In genomic region chr7:49827920-49828319, GRCm38 (mm10) we compare ENCODE assay signal across 16 mouse cellular contexts. TPM values are rescaled to one million over a fixed set of nuclear protein-coding genes. Genes with fewer than 3 reads are reported as not detected.
DNase-seq lines count a peak whose midpoint lies in the region; ATAC-seq and TF ChIP-seq lines count a peak whose summit lies in the region.
"Had no signal": no experiment of that assay in that cellular context is flagged by ENCODE, and none has a peak within 500 bp of the region (broad histone marks: within the 10 kb centered on the region; RNA-seq: fewer than 3 reads in every experiment).

No protein-coding gene starts in this region.

- H3K4me3 ChIP-seq in CH12.LX (replicated peaks in 1 of 3; ENCODE audit: low read depth in 2 of 3, low read length in 2 of 3, poor library complexity in 1 of 3) = no peak overlapping the region
- no peak overlapping the region for H3K4me3 ChIP-seq in limb, embryonic 10.5 days
- H3K4me3 ChIP-seq: embryonic facial prominence, embryonic 10.5 days; forebrain, embryonic 13.5 days; gastrocnemius, adult 2 months; heart, embryonic 12.5 days; hindbrain, embryonic 10.5 days had no signal

- no peak for TF ChIP-seq POLR2A in CH12.LX (IDR thresholded peaks at IDR 0.05; ENCODE audit: low read depth, low read length)

- H3K27me3 ChIP-seq in CH12.LX (replicated peaks) = no peaks in the 10 kb centered on the region
- H3K27me3 ChIP-seq in limb, embryonic 10.5 days (ENCODE audit: low read depth, poor library complexity, severe bottlenecking) = no peaks in the 10 kb centered on the region
- H3K27me3 ChIP-seq: forebrain, embryonic 13.5 days; heart, embryonic 12.5 days had no signal

- TF ChIP-seq RAD21 in CH12.LX (IDR thresholded peaks at IDR 0.05; ENCODE audit: low read depth, low read length) = no peak

- H3K4me1 ChIP-seq in CH12.LX (ENCODE audit: control insufficient read depth in 1 of 2, insufficient read depth in 2 of 2) = peaks cover 0 to 16% of the 10 kb centered on the region in 2 experiments; a peak in 2 of 4 replicates
- H3K4me1 ChIP-seq in limb, embryonic 10.5 days = peaks cover 11% of the 10 kb centered on the region
- H3K4me1 ChIP-seq: embryonic facial prominence, embryonic 10.5 days; hindbrain, embryonic 10.5 days had no signal

- H3K79me2 ChIP-seq in CH12.LX (replicated peaks; ENCODE audit: control insufficient read depth, extremely low read depth, insufficient read depth, poor library complexity, severe bottlenecking) = no peaks in the 10 kb centered on the region

- dilution Hi-C loops in CH12.LX (cut with MboI; ENCODE audit: extremely low pct_ligation_motif_present, extremely low pct_unique_long_range_greater_than_20kb, low sequenced_read_pairs) = no loop called here

- 72% methylated on average over 1 of the region's 1 CpGs for WGBS in limb, embryonic 10.5 days

- no peak for ATAC-seq in megakaryocyte, adult 5-6 weeks (ENCODE audit: poor library complexity, severe bottlenecking)
- ATAC-seq: forebrain, embryonic 13.5 days had no signal

- in situ Hi-C loops in CH12.LX (cut with MboI; ENCODE audit: low pct_ligation_motif_present, low pct_unique_long_range_greater_than_20kb, low sequenced_read_pairs) = no loop called here

- peak; percentile 12 for DNase-seq in thymus, postnatal 4 days
- DNase-seq in thymus, postnatal 25 days = no peak
- peak; percentile 33 for DNase-seq in CH12.LX (ENCODE audit: extremely low read depth)
- no peak for DNase-seq in limb, embryonic 10.5 days (ENCODE audit: low spot score)
- DNase-seq in MN1 (ENCODE audit: low spot score) = no peak
- DNase-seq: adrenal gland, postnatal 14 days; cerebellum, adult 11-12 months; cerebellum, postnatal 10 days; gastrocnemius, adult 2 months; gastrocnemius, postnatal 25 days had no signal

- no peak for TF ChIP-seq EP300 in CH12.LX (IDR thresholded peaks at IDR 0.05; ENCODE audit: low read length)

- H3K9me3 ChIP-seq in CH12.LX (replicated peaks; ENCODE audit: low read length) = no peaks in the 10 kb centered on the region
- no peaks in the 10 kb centered on the region for H3K9me3 ChIP-seq in limb, embryonic 10.5 days (replicated peaks)
- H3K9me3 ChIP-seq: embryonic facial prominence, embryonic 10.5 days; forebrain, embryonic 13.5 days; heart, embryonic 12.5 days; hindbrain, embryonic 10.5 days had no signal

- no peak overlapping the region for H3K4me2 ChIP-seq in CH12.LX (ENCODE audit: insufficient read depth, low read depth, poor library complexity, severe bottlenecking)
- H3K4me2 ChIP-seq: forebrain, embryonic 13.5 days; heart, embryonic 12.5 days; hindbrain, embryonic 14.5 days had no signal

- H3K27ac ChIP-seq in CH12.LX (ENCODE audit: insufficient read depth, low read depth) = no peak overlapping the region
- H3K27ac ChIP-seq in limb, embryonic 10.5 days = peak overlapping the region; percentile 34; the same call in 1 of the 2 replicates
- H3K27ac ChIP-seq: embryonic facial prominence, embryonic 10.5 days; forebrain, embryonic 13.5 days; gastrocnemius, adult 2 months; hindbrain, embryonic 10.5 days; hindbrain, embryonic 14.5 days had no signal

- no peak for TF ChIP-seq CTCF in CH12.LX (conservative IDR thresholded peaks at IDR 0.05 in 1 of 2, IDR thresholded peaks at IDR 0.05 in 1 of 2; ENCODE audit: low read depth in 2 of 2, low read length in 2 of 2)

- H3K36me3 ChIP-seq in CH12.LX (replicated peaks in 1 of 2; ENCODE audit: control insufficient read depth in 1 of 2, insufficient read depth in 1 of 2, low read length in 1 of 2) = peaks cover 53 to 86% of the 10 kb centered on the region in 2 experiments
- H3K36me3 ChIP-seq in limb, embryonic 10.5 days = peaks cover 58% of the 10 kb centered on the region

- no peak overlapping the region for H3K9ac ChIP-seq in CH12.LX (ENCODE audit: insufficient read depth, low read depth)
- H3K9ac ChIP-seq: forebrain, embryonic 13.5 days; heart, embryonic 12.5 days; hindbrain, embryonic 14.5 days had no signal

TF ChIP-seq in CH12.LX, 34 proteins besides CTCF, POLR2A, EP300 and RAD21:
- TF ChIP-seq MYC (IDR thresholded peaks at IDR 0.05; ENCODE audit: low read depth, low read length) (no peak), TBP (conservative IDR thresholded peaks at IDR 0.05; ENCODE audit: low read depth, low read length) (no peak), SMC3 (IDR thresholded peaks at IDR 0.05; ENCODE audit: low read depth, low read length) (no peak), CHD2 (IDR thresholded peaks at IDR 0.05; ENCODE audit: low read length) (no peak), ELF1 (IDR thresholded peaks at IDR 0.05; ENCODE audit: low read depth, low read length) (no peak), POLR2AphosphoS2 (IDR thresholded peaks at IDR 0.05; ENCODE audit: low read depth, low read length) (no peak), PAX5 (IDR thresholded peaks at IDR 0.05; ENCODE audit: low read length) (no peak), KAT2A (IDR thresholded peaks at IDR 0.05; ENCODE audit: insufficient replicate concordance, low read length) (no peak), IRF4 (IDR thresholded peaks at IDR 0.05; ENCODE audit: low read depth, low read length) (no peak), GABPA (IDR thresholded peaks at IDR 0.05; ENCODE audit: insufficient replicate concordance, low read depth, low read length) (no peak), CHD1 (IDR thresholded peaks at IDR 0.05; ENCODE audit: low read depth, low read length) (no peak), HCFC1 (IDR thresholded peaks at IDR 0.05; ENCODE audit: low read depth, low read length) (no peak)

RNA-seq across cellular contexts. Expression of gene Prmt3, which starts 49.8 kb away (rescaled TPM):
- 47.9 and 54.4 TPM in 2 replicates for total RNA-seq in CH12.LX (2012; rRNA removed)
- total RNA-seq in CH12.LX (2014; rRNA removed) = 86.0 and 91.2 TPM in 2 replicates
- 54.3 and 54.5 TPM in 2 replicates for polyA plus RNA-seq in CH12.LX (2012; ENCODE audit: insufficient read length, low read depth)
- polyA plus RNA-seq in limb, embryonic 10.5 days (2016; fragmentation: Nextera tagmentation; extraction: Ambion mirVana) = 61.2 and 67.7 TPM in 2 replicates
- total RNA-seq in megakaryocyte, adult 5-6 weeks (2015) = 39.2 and 41.2 TPM in 2 replicates
- total RNA-seq in megakaryocyte, adult 5-6 weeks (2017) = 30.2 and 33.9 TPM in 2 replicates

Comparison
In these comparisons a context has a peak if more than half of its experiments do, and no peak if none do; other contexts are left out.
1. DNase-seq: peak in thymus, postnatal 4 days (single experiment) and CH12.LX (single experiment); none in thymus, postnatal 25 days (single experiment), limb, embryonic 10.5 days (single experiment) and MN1 (single experiment).